Mouse (Mus musculus): ENCODE measurements around the gene Polr2c.

Polr2c gene

GRCm38 (mm10) chr8:94880742-94881141, 23.5 kb downstream of the Polr2c start:
- DNase-seq (ENCODE audit: low read depth, low spot score) = no peak

DNA sequence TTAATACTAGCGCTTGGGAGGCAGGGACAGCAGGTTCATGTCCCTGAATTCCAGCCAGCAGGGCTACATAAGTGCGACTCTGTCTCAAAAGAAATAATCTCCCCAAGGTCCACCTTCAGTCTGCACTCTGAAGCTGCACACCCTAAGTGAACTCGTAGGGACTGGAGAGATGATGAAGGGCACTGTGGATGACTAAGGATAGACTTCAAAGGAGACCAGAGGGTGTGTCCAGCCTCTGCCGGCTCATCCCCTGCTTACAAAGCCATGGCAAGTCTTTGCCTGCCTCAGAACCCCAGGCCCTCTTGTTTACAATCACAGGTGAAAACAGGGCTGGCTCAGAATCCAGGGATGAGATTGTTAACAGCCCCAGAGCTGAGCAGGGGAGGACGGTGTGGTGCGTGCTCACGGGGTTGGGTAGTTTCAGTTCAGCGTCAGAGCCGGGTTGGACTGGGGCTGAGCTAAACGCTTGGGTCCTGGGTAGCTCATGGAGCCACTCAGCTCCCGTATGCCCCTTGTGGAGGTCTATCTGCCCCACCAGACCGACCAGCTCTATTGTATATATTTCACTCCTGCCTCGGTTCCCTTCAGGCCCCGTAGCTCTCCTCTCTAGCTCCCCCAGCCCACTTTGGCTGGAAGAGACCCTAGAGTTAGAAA, 31.3 kb downstream of the Polr2c start:
- DNase-seq (ENCODE audit: low read depth, low spot score) = no peak

GRCm38 (mm10) chr8:94892917-94893316, 35.7 kb downstream of the Polr2c start:
- no peak for DNase-seq (ENCODE audit: low read depth, low spot score)

- peak; percentile 80 for DNase-seq (ENCODE audit: low read depth, low spot score)
Measured at GRCm38 (mm10) chr8:94899262-94899661, 42.0 kb downstream of the Polr2c start.

GRCm38 (mm10) chr8:94900617-94901016, 43.4 kb downstream of the Polr2c start:
- no peak for DNase-seq (ENCODE audit: low read depth, low spot score)

DNA sequence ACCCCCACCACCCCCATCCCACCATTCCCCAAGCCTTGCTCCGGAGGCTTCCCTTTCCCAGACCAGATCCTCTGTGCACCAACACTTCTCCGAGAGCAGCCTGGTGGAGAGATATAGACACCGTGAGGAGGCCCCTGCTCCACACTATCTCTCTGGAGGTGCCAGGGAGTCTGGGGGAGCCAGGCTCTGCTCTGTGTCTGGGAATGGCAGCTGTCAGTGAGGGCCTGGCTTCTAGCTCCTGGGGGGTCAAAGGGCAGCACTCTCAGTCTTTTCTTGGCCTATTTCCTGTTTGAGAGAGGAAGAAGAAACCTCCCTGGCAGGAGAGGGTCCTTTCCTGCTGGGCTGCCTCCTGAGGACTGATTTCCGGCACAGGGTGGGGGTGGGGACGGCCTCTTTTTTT, 43.8 kb downstream of the Polr2c start:
- DNase-seq (ENCODE audit: low read depth, low spot score) = no peak

DNA sequence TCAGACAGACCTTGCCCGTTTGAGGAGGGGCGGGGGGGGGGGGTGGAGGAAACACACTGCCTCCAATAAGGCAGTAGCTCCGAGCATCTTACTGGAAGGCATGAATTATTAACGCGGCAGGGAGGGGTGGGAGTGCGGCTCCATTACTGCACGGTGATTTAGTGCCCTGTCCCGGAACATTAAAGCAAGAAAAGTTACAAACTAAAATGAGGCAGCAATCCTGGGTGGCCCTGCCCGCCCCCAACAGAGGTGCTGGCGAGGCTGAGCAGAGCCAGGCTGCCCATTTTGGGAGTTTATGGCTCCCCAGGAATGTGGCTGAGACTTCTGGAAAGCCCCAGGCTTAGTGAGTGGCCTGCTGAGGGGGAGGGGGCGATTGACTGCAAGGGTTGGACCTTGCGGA, 46.5 kb downstream of the Polr2c start:
- DNase-seq (ENCODE audit: low read depth, low spot score) = no peak

DNA sequence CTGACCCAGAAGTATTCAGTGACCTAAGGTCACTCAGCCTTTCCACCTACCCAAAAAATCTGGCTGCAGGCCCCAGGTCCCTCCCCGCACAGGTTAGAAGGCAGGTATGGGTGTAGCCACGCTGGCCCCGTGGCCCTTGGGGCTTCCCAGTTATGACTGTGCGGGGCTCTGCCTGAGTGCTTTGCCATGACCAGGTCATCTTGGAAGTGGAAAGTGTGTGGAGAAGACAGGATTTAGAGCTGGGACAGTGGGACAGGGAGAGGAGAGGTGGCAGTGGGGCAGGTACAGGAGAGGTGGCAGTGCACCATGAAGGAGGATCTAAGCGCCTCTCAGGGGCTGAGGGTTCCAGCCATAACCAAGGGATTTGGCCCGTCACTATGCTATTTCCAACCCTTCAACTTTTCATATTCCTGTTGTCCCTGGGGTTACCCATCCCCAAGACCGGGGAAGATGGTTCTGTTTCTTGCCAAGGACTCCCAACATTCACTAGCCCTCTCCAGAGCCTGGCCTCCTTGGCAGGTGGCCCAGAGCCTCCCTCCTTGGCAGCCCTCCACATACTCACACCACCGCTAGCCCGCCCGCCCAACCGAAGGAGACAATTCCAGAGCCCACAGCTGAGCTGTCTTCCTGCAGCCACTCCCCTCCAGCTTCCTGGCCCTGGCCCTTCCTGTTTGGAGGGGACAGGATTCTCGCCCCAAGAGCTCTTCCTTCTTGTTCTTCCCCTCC, 47.4 kb downstream of the Polr2c start:
- no peak for DNase-seq (ENCODE audit: low read depth, low spot score)

GRCm38 (mm10) chr8:94907591-94908300, 50.5 kb downstream of the Polr2c start:
- no peak for DNase-seq (ENCODE audit: low read depth, low spot score)

- DNase-seq (ENCODE audit: low read depth, low spot score) = peak; percentile 59
Measured at GRCm38 (mm10) chr8:94908847-94909246, 51.6 kb downstream of the Polr2c start.

GRCm38 (mm10) chr8:94913061-94913660, 55.9 kb downstream of the Polr2c start:
- DNase-seq (ENCODE audit: low read depth, low spot score) = peak; percentile 81

DNA sequence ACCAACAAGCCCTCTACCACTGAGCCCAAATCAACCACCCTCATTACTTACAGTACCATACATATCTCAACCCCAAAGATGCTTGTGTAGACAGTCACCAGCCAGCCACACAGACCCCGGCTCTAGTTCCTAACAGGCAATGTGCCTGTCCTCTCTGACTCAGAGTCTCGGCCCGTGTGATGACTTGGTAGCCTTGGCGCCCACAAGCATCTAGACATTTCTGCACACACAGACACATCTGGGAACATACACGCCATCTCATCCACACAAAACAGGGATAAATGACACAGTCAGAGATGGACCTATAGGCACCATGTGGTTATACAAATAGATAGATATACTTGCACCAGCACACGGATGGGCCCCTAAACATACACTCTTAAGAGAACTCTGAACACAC, 57.0 kb downstream of the Polr2c start:
- DNase-seq (ENCODE audit: low read depth, low spot score) = no peak

GRCm38 (mm10) chr8:94914701-94915101, 57.5 kb downstream of the Polr2c start:
- DNase-seq (ENCODE audit: low read depth, low spot score) = no peak

GRCm38 (mm10) chr8:94916311-94916959, 59.2 kb downstream of the Polr2c start:
- no peak for DNase-seq (ENCODE audit: low read depth, low spot score)

DNA sequence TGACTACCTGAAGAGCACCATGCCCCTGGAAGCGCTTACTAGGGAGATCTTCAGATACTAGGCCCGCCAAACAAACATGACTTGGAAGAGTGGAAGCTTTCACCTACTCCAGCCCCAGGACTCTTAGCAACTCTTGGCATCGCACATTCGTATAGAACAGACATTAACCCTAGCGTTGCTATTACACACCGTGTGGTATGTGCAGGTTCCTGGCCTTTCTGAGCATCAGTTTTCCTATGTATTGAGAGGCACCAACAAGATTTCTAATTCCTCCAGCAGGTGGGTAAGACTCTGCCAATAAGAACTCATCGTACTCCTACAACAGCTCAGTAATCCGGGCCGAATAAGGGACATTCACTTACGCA, 59.7 kb downstream of the Polr2c start:
- DNase-seq (ENCODE audit: low read depth, low spot score) = no peak

- peak; percentile 96 for DNase-seq (ENCODE audit: low read depth, low spot score)
Measured at GRCm38 (mm10) chr8:94917352-94917751, 60.1 kb downstream of the Polr2c start.

DNA sequence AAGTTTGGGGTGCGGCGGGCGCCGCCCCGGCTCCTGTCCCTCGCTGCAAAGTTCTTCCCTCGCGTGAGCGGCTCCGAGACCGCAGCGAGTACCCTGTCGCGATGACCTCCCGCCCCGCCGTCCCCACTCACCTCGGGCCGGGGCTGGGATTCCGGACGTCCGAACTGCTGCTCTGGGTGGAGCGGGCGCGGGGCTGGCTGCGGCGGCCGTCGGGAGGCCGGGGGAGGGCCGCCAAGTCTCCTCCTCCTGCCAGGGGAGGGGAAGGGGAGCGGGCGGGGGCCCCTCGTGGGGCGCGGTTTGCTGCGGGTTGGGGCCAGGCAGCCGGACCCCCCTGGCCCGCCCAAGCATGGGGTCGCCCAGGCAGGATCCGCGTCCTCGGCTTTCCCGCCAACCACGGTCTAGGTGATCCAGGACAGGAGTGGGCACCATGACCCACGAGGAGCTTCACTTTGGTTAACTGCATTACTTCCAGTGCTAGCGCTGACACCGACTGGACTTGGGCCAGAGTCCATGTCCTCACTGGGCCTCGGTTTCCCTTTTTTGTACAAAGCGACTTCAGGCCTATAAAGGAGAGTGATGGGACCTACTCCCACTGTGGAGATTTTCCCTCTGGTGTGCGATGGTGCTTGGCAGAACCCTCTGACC, 60.7 kb downstream of the Polr2c start, which contains the start of gene Ccdc102a:
Gene Ccdc102a (minus strand): TSS at position 248 of the 645 bp plus-strand sequence.
- DNase-seq (ENCODE audit: low read depth, low spot score) = no peak

GRCm38 (mm10) chr8:94919256-94919655, 62.0 kb downstream of the Polr2c start:
- DNase-seq (ENCODE audit: low read depth, low spot score) = no peak

GRCm38 (mm10) chr8:94922176-94922575, 64.9 kb downstream of the Polr2c start:
- no peak for DNase-seq (ENCODE audit: low read depth, low spot score)

DNA sequence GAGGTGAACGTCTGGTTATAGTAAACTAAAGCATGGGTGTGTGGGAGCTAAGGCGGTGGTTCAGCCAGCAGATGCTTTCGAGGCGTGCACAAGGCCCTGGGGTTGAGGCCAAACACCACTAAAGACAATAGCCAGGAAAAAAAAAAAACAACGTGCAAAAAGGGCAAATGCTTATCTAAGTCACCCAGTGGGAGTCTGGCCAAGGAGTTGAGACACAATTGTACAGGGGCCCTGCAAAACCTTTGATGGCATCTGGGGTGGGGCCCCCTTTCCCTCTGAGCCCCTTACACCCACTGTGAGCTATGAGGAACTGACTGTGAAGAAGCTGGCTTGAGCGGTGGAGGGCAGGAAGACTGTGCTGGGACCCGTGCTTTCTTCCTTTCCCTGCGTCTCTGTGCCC, 65.4 kb downstream of the Polr2c start:
- DNase-seq (ENCODE audit: low read depth, low spot score) = no peak

Data from WW6 (cell line).